Mouse (Mus musculus) spleen, postnatal 36 days (tissue): Measurements from ENCODE around the gene Rasal2.

ENCODE experiments used
- DNase-seq, 2 experiments: peaks; one replicate each; pipeline ENCODE4 v3.0.0; 2022; ENCODE audit warnings: low spot score in 2 of 2, mixed read lengths in 1 of 2

The Rasal2 gene

DNA sequence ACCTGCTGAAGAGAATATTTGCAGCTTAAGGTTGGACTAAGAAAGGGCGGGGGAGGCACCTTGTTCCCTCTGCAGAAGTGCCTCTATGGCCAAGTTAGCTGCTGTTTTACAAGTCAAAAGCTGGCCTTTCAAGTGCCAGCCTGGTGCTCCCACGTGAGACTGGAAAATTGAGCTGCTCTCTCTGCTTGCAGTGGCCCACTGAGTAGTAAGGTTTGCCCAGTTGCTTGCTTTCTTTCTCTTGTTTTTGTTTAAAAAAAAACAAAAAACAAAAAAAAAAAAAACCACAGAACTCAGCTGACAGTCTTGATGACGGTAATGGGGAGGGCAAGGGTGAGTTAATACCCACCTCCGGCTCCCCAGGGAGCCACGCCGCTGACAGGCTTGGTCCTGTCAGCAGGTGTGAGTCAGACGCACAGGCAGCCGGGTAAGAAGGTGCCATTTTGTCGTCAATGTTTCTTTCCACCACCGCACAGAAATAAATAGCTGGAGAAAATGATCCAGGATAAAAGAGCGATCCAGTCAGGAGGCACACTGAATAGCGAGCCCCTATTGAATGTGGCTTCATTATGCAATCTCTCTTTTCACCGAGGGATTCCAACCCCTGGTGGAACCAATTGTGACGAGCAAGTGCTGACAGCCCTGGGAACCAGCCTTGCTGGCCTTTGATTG is 27.7 kb upstream of the Rasal2 start:
- no peak for DNase-seq

- no peak for DNase-seq
These were observed 26.7 kb upstream of the Rasal2 start for GRCm38 (mm10) chr1:157439101-157439500.

DNA sequence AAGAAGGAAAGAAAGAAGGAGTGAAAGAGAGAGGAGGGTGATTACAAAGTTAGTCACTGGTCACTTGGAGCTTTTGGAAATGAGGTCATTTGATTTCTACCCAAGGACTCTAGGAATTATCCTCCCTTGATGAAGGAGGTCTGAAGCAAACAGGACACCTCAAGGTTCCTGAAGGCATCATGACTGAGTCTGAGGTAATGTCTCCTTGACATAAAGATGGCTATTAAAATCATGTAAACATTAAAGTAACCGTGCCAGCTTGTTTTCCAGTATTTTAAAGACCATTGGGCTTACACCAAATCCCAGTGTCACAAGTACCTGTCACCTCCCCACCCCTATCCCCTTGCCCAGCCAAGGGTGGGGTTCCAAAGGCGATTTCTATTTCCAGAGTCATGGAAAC is 25.9 kb upstream of the Rasal2 start:
- DNase-seq, result no peak

- no peak for DNase-seq
These were observed 23.5 kb upstream of the Rasal2 start for GRCm38 (mm10) chr1:157435926-157436325.

DNA sequence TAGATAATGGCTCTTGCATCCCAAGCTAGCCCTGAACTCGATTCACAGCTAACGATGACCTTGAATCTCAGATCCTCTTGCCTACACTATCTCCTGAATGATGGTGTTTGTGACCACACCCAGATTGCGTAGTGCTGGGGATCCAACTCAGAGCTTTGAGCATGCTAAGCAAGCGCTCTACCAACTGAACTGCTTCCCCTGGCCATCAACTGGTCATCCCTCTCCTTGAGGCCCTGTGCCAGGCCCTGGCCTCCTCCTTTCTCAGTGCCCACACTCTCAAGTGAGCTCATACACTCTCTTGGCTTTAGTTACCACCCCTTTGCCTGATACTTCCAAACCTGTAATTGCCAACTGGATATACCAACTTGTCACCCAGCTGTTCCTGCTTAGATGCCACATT is 22.0 kb upstream of the Rasal2 start:
- no peak for DNase-seq

DNA sequence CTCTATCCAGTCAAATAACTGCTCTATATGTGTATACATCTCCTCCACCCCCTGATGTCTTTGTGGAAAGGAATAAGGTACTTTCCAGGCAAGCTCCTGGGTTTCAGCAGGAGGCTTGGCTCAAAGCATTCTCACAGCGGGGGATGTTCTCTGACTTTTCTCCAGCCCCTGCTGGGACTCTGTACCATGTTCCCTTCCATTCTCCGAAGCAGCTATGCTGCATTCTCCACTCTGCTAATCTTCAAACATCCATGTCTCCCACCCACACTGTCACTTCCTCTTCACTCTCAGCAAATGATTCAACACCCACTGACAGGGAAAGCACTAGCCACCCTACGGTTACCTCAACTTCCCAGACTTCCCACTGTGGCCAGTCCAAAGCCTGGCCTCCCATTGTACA is 20.9 kb upstream of the Rasal2 start:
- DNase-seq, result no peak

DNA sequence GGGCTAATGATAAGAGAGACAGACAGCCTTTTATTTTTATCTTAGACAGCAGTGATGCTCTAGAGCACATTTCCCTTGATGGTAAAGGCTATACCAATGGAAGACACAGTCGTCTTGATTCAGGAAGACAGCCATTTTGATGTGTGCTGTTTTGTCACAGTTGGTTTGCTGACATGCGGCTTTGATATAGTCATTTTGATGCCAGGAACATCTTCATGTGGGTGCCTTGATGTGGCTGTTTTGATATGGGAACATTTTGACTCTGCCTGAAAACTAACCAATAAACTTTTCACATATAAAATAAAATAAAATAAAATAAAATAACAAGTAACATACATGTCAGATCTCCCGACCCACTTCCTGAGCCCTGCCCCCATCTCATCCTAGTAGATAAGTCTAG is 16.0 kb upstream of the Rasal2 start:
- DNase-seq, result no peak

DNA sequence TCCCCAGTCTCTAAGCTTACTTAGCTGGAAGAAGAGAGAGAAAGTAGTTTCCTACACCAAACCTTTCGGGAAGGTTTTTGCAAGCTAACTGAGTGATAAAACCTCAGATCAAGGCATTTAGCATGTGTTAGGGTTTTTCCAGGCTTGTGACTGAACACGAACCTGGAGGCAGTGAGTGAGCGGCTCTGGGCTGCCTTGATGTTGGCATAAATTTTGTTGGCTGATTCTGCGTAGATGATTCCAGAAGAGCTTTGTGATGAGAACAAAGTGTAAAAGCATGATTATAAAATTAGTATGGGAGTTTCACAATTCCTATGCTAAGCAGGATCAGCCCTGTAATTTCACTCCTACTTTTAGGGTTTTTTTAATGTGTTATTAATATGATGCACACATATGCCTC is 15.2 kb upstream of the Rasal2 start:
- no peak for DNase-seq

GRCm38 (mm10) chr1:157426933-157427332 is 14.5 kb upstream of the Rasal2 start:
- no peak for DNase-seq

GRCm38 (mm10) chr1:157425741-157426427 is 13.5 kb upstream of the Rasal2 start:
- DNase-seq, result no peak

GRCm38 (mm10) chr1:157417861-157418260 is 5.5 kb upstream of the Rasal2 start:
- no peak for DNase-seq

DNA sequence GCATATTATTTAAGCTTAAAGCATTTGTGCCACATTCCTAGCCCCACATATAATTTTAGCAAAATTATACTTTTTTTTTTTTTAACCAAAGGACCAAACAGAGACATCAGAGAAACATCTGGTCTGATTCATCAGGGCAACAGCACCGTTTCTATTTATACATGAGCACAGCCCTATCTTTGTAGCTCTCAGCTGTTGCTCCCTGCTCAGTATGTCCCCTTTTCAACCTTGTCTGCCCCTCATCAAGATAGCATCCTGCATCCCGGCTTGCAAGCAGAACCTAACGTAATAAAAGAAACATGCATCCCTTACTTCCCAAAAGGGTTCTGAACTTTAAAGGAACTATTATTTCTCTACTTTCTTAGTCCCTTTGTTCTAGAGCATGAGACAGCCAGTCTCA is 5.0 kb upstream of the Rasal2 start:
- no peak for DNase-seq

- no peak for DNase-seq
These were observed 4.2 kb upstream of the Rasal2 start for GRCm38 (mm10) chr1:157416628-157417027.

DNA sequence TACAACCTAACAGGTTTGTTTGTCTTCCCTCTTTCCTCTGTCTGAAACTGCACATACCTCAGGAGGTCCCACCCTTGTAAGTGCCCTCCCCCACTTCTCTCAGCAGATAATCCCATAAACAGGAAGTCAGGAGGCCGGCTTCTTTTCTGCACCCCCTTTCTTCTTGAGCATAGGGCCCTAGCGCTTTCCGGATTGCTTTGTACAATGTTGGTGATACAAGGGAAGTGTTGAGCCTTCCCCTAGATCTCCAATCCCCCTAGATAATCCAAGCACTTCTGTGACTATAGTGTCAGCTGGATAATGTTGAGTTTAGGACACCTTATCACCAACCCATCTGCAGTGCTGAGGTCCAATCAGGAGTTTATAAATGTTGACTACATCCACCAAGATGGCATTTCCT is 3.4 kb upstream of the Rasal2 start:
- no peak for DNase-seq

DNA sequence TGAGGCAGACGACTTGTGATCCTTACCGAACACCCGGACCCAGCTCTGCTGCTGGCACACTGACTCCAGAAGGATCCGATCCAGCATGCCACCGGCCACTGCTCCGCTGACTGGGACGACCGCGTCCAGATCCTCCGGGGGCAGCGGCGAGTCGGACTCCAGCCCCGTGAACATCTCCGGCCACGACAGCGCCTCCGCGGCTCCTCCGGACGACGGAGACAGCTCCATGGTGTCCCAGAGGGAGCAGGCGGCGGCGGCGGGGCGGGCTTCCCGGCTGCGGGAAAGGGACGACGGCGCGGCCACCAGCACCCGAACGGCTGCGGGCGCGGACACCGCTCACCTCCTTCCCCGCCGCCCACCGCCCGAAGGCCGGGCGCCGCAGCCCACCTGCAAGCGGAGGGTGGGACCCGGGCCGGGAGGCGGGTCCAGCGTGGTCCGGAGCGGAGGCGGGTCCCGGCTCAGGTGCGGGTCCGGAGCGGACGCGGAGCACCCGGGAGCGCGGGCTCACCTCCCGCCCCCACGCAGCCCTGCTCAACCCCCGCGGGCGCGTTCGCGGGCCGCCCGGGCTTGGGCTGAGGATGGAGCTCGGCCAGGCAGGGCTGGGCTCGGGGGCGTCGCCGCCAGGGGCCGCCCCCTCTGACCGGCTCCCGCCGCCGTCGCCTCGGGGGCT is 549 bp downstream of the Rasal2 start:
- DNase-seq, result peak; percentile 15 to 19

- no peak for DNase-seq
These were observed 1.1 kb downstream of the Rasal2 start for GRCm38 (mm10) chr1:157411341-157411710.

DNA sequence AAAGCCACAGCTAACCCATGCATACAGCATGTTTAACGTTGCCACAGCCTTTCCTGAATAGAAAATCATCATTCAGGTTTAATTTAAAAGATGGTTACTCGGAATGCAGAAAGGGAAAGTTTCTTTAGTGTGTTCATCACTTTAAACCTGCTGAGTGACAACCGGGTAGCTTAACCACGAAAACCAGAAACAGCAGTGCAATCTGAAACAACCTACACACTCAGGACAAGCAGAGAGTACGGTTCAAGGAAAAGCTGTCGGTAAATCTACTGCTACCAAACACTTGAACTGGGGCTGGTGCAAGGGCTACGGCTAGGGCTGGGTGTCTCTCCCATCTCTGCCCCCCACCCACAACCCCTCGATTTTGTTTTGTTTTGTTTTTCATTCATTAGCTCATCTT is 1.5 kb downstream of the Rasal2 start:
- no peak for DNase-seq

GRCm38 (mm10) chr1:157409648-157410047 is 2.7 kb downstream of the Rasal2 start:
- DNase-seq, result no peak

- DNase-seq, result no peak
These were observed 24.4 kb downstream of the Rasal2 start for GRCm38 (mm10) chr1:157388027-157388426.

DNA sequence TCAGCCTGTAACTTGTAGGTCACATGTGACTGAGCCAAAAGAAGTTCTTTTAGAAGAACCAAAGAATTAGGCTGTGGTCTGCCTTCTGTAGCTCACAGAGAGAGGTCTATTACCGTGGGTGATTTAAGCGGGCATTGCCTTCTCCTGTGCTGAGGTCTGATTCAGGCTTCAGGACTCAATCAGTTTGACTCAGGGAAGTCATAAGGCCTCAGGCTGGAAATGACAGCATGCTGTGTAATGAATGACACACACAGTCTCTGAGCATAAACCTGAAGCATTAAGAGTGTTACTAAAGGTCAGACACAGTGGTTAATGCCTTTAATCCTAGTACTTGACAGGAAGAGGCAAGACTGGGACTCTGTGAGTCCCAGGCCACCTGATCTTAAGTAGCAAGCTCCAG is 31.7 kb downstream of the Rasal2 start:
- DNase-seq, result no peak

DNA sequence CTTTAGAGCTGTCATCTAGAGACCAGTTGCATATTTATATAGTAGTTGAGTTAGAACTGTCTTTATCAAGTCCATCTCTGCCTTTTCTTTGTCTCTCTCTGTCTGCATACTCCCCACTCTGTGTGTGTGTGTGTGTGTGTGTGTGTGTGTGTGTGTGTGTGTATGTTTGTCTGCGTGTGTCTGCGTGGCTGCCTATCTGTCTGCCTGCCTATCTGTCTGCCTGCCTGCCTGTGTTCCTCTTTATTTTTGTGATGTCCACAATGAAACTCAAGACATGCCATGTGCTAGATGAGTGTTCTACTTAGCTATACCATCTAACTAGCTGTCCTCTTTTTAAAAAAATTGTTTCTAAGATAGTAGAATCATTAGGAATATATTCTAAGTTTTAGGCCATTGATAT is 42.0 kb downstream of the Rasal2 start:
- DNase-seq, result no peak

GRCm38 (mm10) chr1:157368316-157368715 is 44.1 kb downstream of the Rasal2 start:
- no peak for DNase-seq

GRCm38 (mm10) chr1:157346661-157347060 is 65.7 kb downstream of the Rasal2 start:
- DNase-seq, result no peak
